Mouse (Mus musculus): Measurements from ENCODE around the gene Rap1gap2.

DNA sequence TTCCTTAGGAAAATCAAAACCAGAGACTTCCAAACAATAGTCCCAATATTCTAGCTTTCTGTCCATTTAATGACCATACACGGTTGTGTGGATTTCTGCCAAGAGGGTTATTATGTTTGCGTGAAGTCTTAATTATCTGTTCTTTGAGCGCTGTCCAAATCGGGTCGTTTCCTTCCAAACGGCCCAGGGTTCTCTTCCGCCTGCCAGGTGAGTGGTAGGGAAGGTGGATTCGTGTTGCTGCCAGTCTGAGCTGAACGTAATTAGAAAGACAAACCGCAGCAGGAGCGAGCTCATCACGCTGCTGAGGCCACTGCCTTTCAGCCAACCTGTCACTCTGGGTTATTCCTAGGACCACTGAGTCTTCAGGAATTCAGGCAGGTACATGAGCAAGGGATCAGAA lies 195.0 kb downstream of the Rap1gap2 start:
- TF ChIP-seq EP300 (IDR thresholded peaks at IDR 0.05; ENCODE audit: low read depth) (no peak), CTCF (IDR thresholded peaks at IDR 0.05; ENCODE audit: low read depth) (no peak)

All from liver, postnatal 0 days (tissue).